Mouse (Mus musculus) testis, adult 2 months (tissue): ENCODE data around the gene Shisa7.
A peak's percentile ranks its signal among the peaks of the same experiment; 100 is the strongest.

ENCODE experiments used
- CTCF ChIP-seq: fragments of 200-500 bp; IDR thresholded peaks from 2 replicates; pipeline ENCODE4 v1.5.1; 2012; ENCODE audit warnings: low read depth, mild to moderate bottlenecking, inconsistent platforms, low read length, moderate library complexity; ENCODE audit not compliant: control insufficient read depth, insufficient read depth, insufficient replicate concordance
- POLR2A ChIP-seq: fragments of 200-500 bp; IDR thresholded peaks from 2 replicates; pipeline ENCODE4 v1.6.1; 2012; ENCODE audit warnings: low read depth, mild to moderate bottlenecking, inconsistent platforms, low read length, moderate library complexity; ENCODE audit not compliant: control insufficient read depth

GRCm38 (mm10) chr7:4788499-4789435, 55.7 kb downstream of the Shisa7 start:
- TF ChIP-seq POLR2A (peak; percentile 29; the same call in 1 of the 2 replicates), CTCF (no peak)
